8 mouse cellular contexts compared by ENCODE assay signal in genomic region chr8:105900941-105901616, GRCm38 (mm10). TPM values are rescaled to one million over a fixed set of nuclear protein-coding genes. Genes with fewer than 3 reads are reported as not detected.
DNase-seq lines count a peak whose midpoint lies in the region; ATAC-seq and TF ChIP-seq lines count a peak whose summit lies in the region.

No protein-coding gene starts in this region.

- ATAC-seq in kidney, embryonic 14.5 days (ENCODE audit: low FRiP score, low TSS enrichment) = no peak
- no peak for ATAC-seq in forebrain, embryonic 12.5 days (ENCODE audit: low FRiP score)
- peak; percentile 58 for ATAC-seq in liver, embryonic 14.5 days (ENCODE audit: insufficient read depth)
- no peak for ATAC-seq in stomach, postnatal 0 days (ENCODE audit: low FRiP score, low TSS enrichment)

- DNase-seq in kidney, adult 11 months = no peak
- DNase-seq in liver, embryonic 14.5 days (ENCODE audit: low read depth in 3 of 3, low spot score in 3 of 3) = peak; percentile 41 to 53 (median 42)
- DNase-seq in stomach, postnatal 0 days (ENCODE audit: low spot score) = no peak
- no peak for DNase-seq in frontal cortex, postnatal 36 days (ENCODE audit: low spot score in 2 of 2)
- DNase-seq in kidney, postnatal 25 days = no peak

- no peaks in the 10 kb centered on the region for H3K36me3 ChIP-seq in kidney, embryonic 14.5 days (ENCODE audit: control insufficient read depth, insufficient read depth, low read length)
- peaks cover 3% of the 10 kb centered on the region; the same call in 1 of the 2 replicates for H3K36me3 ChIP-seq in ES-Bruce4 (ENCODE audit: control insufficient read depth, insufficient read depth, low read length, poor library complexity, severe bottlenecking)
- no peaks in the 10 kb centered on the region for H3K36me3 ChIP-seq in forebrain, embryonic 12.5 days (replicated peaks)
- no peaks in the 10 kb centered on the region for H3K36me3 ChIP-seq in liver, embryonic 14.5 days (replicated peaks; ENCODE audit: control insufficient read depth, insufficient read depth, low read depth)
- H3K36me3 ChIP-seq in stomach, postnatal 0 days (ENCODE audit: control insufficient read depth, insufficient read depth, low read length) = no peaks in the 10 kb centered on the region; the same call in 1 of the 2 replicates

- no peak for TF ChIP-seq CTCF in ES-Bruce4 (IDR thresholded peaks at IDR 0.05; ENCODE audit: low read depth, low read length)
- no peak for TF ChIP-seq CTCF in liver, embryonic 14.5 days (IDR thresholded peaks at IDR 0.05; ENCODE audit: low read depth)
- no peak for TF ChIP-seq CTCF in stomach, postnatal 0 days (IDR thresholded peaks at IDR 0.05; ENCODE audit: low read depth)

- peak overlapping the region; percentile 95 for H3K4me3 ChIP-seq in kidney, embryonic 14.5 days (ENCODE audit: low read length)
- peak overlapping the region; percentile 82 for H3K4me3 ChIP-seq in ES-Bruce4 (ENCODE audit: low read depth, low read length)
- peak overlapping the region; percentile 92 for H3K4me3 ChIP-seq in forebrain, embryonic 12.5 days (replicated peaks)
- peak overlapping the region; percentile 80 to 99 for H3K4me3 ChIP-seq in liver, embryonic 14.5 days (ENCODE audit: insufficient read depth in 1 of 2, low read depth in 2 of 2, low read length in 2 of 2)
- peak overlapping the region; percentile 96 for H3K4me3 ChIP-seq in stomach, postnatal 0 days (ENCODE audit: low read depth, low read length)

- no peaks in the 10 kb centered on the region for H3K9me3 ChIP-seq in kidney, embryonic 14.5 days (ENCODE audit: control insufficient read depth, low read length)
- no peaks in the 10 kb centered on the region for H3K9me3 ChIP-seq in ES-Bruce4 (replicated peaks; ENCODE audit: control insufficient read depth, insufficient read depth, low read length, poor library complexity, severe bottlenecking)
- no peaks in the 10 kb centered on the region for H3K9me3 ChIP-seq in forebrain, embryonic 12.5 days
- H3K9me3 ChIP-seq in liver, embryonic 14.5 days (ENCODE audit: control insufficient read depth, low read length) = no peaks in the 10 kb centered on the region
- no peaks in the 10 kb centered on the region for H3K9me3 ChIP-seq in stomach, postnatal 0 days (ENCODE audit: control insufficient read depth, low read length)

- H3K27me3 ChIP-seq in kidney, embryonic 14.5 days (ENCODE audit: control insufficient read depth, insufficient read depth, low read length) = no peaks in the 10 kb centered on the region
- no peaks in the 10 kb centered on the region for H3K27me3 ChIP-seq in ES-Bruce4 (ENCODE audit: control insufficient read depth, insufficient read depth, low read length, poor library complexity, severe bottlenecking)
- no peaks in the 10 kb centered on the region for H3K27me3 ChIP-seq in forebrain, embryonic 12.5 days
- no peaks in the 10 kb centered on the region for H3K27me3 ChIP-seq in liver, embryonic 14.5 days (ENCODE audit: control insufficient read depth, insufficient read depth, low read length)
- no peaks in the 10 kb centered on the region for H3K27me3 ChIP-seq in stomach, postnatal 0 days (ENCODE audit: control insufficient read depth, insufficient read depth, low read length)

- 33% methylated on average over 16 of the region's 16 CpGs for WGBS in kidney, embryonic 14.5 days
- 39% methylated on average over 16 of the region's 16 CpGs for WGBS in forebrain, embryonic 12.5 days
- 10% methylated on average over 16 of the region's 16 CpGs for WGBS in liver, embryonic 14.5 days (ENCODE audit: insufficient replicate concordance)
- 21% methylated on average over 16 of the region's 16 CpGs for WGBS in stomach, postnatal 0 days

- no peak for TF ChIP-seq EP300 in ES-Bruce4 (IDR thresholded peaks at IDR 0.05; ENCODE audit: insufficient read depth, low read depth, low read length)
- peak; percentile 41 for TF ChIP-seq EP300 in liver, embryonic 14.5 days (IDR thresholded peaks at IDR 0.05; ENCODE audit: low read depth)
- no peak for TF ChIP-seq EP300 in stomach, postnatal 0 days (optimal IDR thresholded peaks at IDR 0.05)

- peak overlapping the region; percentile 98 for H3K9ac ChIP-seq in kidney, embryonic 14.5 days (ENCODE audit: low read depth, low read length)
- peak overlapping the region; percentile 92 for H3K9ac ChIP-seq in ES-Bruce4 (ENCODE audit: low read depth, poor library complexity, severe bottlenecking)
- peak overlapping the region; percentile 95 for H3K9ac ChIP-seq in forebrain, embryonic 12.5 days
- peak overlapping the region; percentile 100 for H3K9ac ChIP-seq in liver, embryonic 14.5 days (replicated peaks)
- peak overlapping the region; percentile 97 for H3K9ac ChIP-seq in stomach, postnatal 0 days (ENCODE audit: low read length)

- TF ChIP-seq POLR2A in ES-Bruce4 (IDR thresholded peaks at IDR 0.05; ENCODE audit: insufficient read depth, low read length) = no peak

- H3K4me2 ChIP-seq in kidney, embryonic 14.5 days (replicated peaks; ENCODE audit: low read depth, low read length) = peak overlapping the region; percentile 75
- peak overlapping the region; percentile 91 for H3K4me2 ChIP-seq in forebrain, embryonic 12.5 days
- H3K4me2 ChIP-seq in liver, embryonic 14.5 days (ENCODE audit: low read depth) = peak overlapping the region; percentile 85
- H3K4me2 ChIP-seq in stomach, postnatal 0 days (replicated peaks; ENCODE audit: low read depth) = peak overlapping the region; percentile 77

- peak overlapping the region; percentile 88; the same call in 1 of the 2 replicates for H3K27ac ChIP-seq in kidney, embryonic 14.5 days (ENCODE audit: low read depth, low read length)
- no peak overlapping the region for H3K27ac ChIP-seq in ES-Bruce4 (ENCODE audit: insufficient read depth, low read length)
- H3K27ac ChIP-seq in forebrain, embryonic 12.5 days = peak overlapping the region; percentile 86
- peak overlapping the region; percentile 94 for H3K27ac ChIP-seq in liver, embryonic 14.5 days
- H3K27ac ChIP-seq in stomach, postnatal 0 days (replicated peaks) = peak overlapping the region; percentile 93

- H3K4me1 ChIP-seq in kidney, embryonic 14.5 days (ENCODE audit: control insufficient read depth, insufficient read depth, low read length) = 0 out of 2 replicates have a peak, but pooled peaks cover 3% of the 10 kb centered on the region
- H3K4me1 ChIP-seq in ES-Bruce4 (ENCODE audit: control insufficient read depth, insufficient read depth, low read length) = no peaks in the 10 kb centered on the region
- peaks cover 10% of the 10 kb centered on the region for H3K4me1 ChIP-seq in forebrain, embryonic 12.5 days
- H3K4me1 ChIP-seq in liver, embryonic 14.5 days (replicated peaks; ENCODE audit: control insufficient read depth in 2 of 2, insufficient read depth in 2 of 2, low read length in 1 of 2) = peaks cover 8 to 12% of the 10 kb centered on the region in 2 experiments
- no peaks in the 10 kb centered on the region for H3K4me1 ChIP-seq in stomach, postnatal 0 days (replicated peaks; ENCODE audit: control insufficient read depth, insufficient read depth)

RNA-seq across cellular contexts. Expression of gene Pskh1, which starts 0.8 kb away (rescaled TPM):
- polyA plus RNA-seq in kidney, embryonic 14.5 days (2014; fragmentation: Nextera tagmentation; extraction: Ambion mirVana) = 20.5 and 34.5 TPM in 2 replicates
- 27.4 and 31.3 TPM in 2 replicates for polyA plus RNA-seq in ES-Bruce4 (2011; ENCODE audit: insufficient read depth, insufficient read length, low read depth, missing spikeins)
- 18.0 and 18.3 TPM in 2 replicates for polyA plus RNA-seq in forebrain, embryonic 12.5 days (2016; fragmentation: Nextera tagmentation; extraction: Ambion mirVana)
- 9.8 and 12.3 TPM in 2 replicates for polyA plus RNA-seq in liver, embryonic 14.5 days (2012; rRNA removed)
- polyA plus RNA-seq in liver, embryonic 14.5 days (2014; fragmentation: Nextera tagmentation; extraction: Ambion mirVana) = 6.2 and 8.0 TPM in 2 replicates
- polyA plus RNA-seq in stomach, postnatal 0 days (2015; fragmentation: Nextera tagmentation; extraction: Ambion mirVana) = 13.4 and 14.8 TPM in 2 replicates

RNA-seq across cellular contexts. Expression of gene Nrn1l, which starts 7.7 kb away (rescaled TPM):
- polyA plus RNA-seq in kidney, embryonic 14.5 days (2014; fragmentation: Nextera tagmentation; extraction: Ambion mirVana) = 1.0 and 1.1 TPM in 2 replicates
- polyA plus RNA-seq in ES-Bruce4 (2011; ENCODE audit: insufficient read depth, insufficient read length, low read depth, missing spikeins) = 1.1 and 2.7 TPM in 2 replicates
- polyA plus RNA-seq in forebrain, embryonic 12.5 days (2016; fragmentation: Nextera tagmentation; extraction: Ambion mirVana) = 0.70 TPM in 1 of 2 replicates, not detected in the other
- polyA plus RNA-seq in liver, embryonic 14.5 days (2012; rRNA removed) = 0.22 and 0.42 TPM in 2 replicates
- not detected in 2 replicates for polyA plus RNA-seq in liver, embryonic 14.5 days (2014; fragmentation: Nextera tagmentation; extraction: Ambion mirVana)
- polyA plus RNA-seq in stomach, postnatal 0 days (2015; fragmentation: Nextera tagmentation; extraction: Ambion mirVana) = 0.40 TPM in 1 of 2 replicates, not detected in the other

RNA-seq across cellular contexts. Expression of gene Edc4, which starts 20.4 kb away (rescaled TPM):
- 34.9 and 49.7 TPM in 2 replicates for polyA plus RNA-seq in kidney, embryonic 14.5 days (2014; fragmentation: Nextera tagmentation; extraction: Ambion mirVana)
- 45.2 and 51.6 TPM in 2 replicates for polyA plus RNA-seq in ES-Bruce4 (2011; ENCODE audit: insufficient read depth, insufficient read length, low read depth, missing spikeins)
- polyA plus RNA-seq in forebrain, embryonic 12.5 days (2016; fragmentation: Nextera tagmentation; extraction: Ambion mirVana) = 67.4 and 72.2 TPM in 2 replicates
- 17.5 and 21.6 TPM in 2 replicates for polyA plus RNA-seq in liver, embryonic 14.5 days (2012; rRNA removed)
- 9.9 and 10.7 TPM in 2 replicates for polyA plus RNA-seq in liver, embryonic 14.5 days (2014; fragmentation: Nextera tagmentation; extraction: Ambion mirVana)
- polyA plus RNA-seq in stomach, postnatal 0 days (2015; fragmentation: Nextera tagmentation; extraction: Ambion mirVana) = 13.7 and 14.8 TPM in 2 replicates

RNA-seq across cellular contexts. Expression of gene Ctrl, which starts 32.6 kb away (rescaled TPM):
- 1.5 and 2.0 TPM in 2 replicates for polyA plus RNA-seq in kidney, embryonic 14.5 days (2014; fragmentation: Nextera tagmentation; extraction: Ambion mirVana)
- polyA plus RNA-seq in ES-Bruce4 (2011; ENCODE audit: insufficient read depth, insufficient read length, low read depth, missing spikeins) = 0.78 and 1.7 TPM in 2 replicates
- 2.4 and 3.0 TPM in 2 replicates for polyA plus RNA-seq in forebrain, embryonic 12.5 days (2016; fragmentation: Nextera tagmentation; extraction: Ambion mirVana)
- 1.0 and 1.1 TPM in 2 replicates for polyA plus RNA-seq in liver, embryonic 14.5 days (2012; rRNA removed)
- 0.27 and 0.39 TPM in 2 replicates for polyA plus RNA-seq in liver, embryonic 14.5 days (2014; fragmentation: Nextera tagmentation; extraction: Ambion mirVana)
- 0.22 and 0.85 TPM in 2 replicates for polyA plus RNA-seq in stomach, postnatal 0 days (2015; fragmentation: Nextera tagmentation; extraction: Ambion mirVana)

RNA-seq across cellular contexts. Expression of gene Psmb10, which starts 37.2 kb away (rescaled TPM):
- polyA plus RNA-seq in kidney, embryonic 14.5 days (2014; fragmentation: Nextera tagmentation; extraction: Ambion mirVana) = 38.7 and 47.6 TPM in 2 replicates
- polyA plus RNA-seq in ES-Bruce4 (2011; ENCODE audit: insufficient read depth, insufficient read length, low read depth, missing spikeins) = 46.1 and 53.1 TPM in 2 replicates
- 18.9 and 22.8 TPM in 2 replicates for polyA plus RNA-seq in forebrain, embryonic 12.5 days (2016; fragmentation: Nextera tagmentation; extraction: Ambion mirVana)
- 49.8 and 51.8 TPM in 2 replicates for polyA plus RNA-seq in liver, embryonic 14.5 days (2012; rRNA removed)
- polyA plus RNA-seq in liver, embryonic 14.5 days (2014; fragmentation: Nextera tagmentation; extraction: Ambion mirVana) = 61.5 and 68.5 TPM in 2 replicates
- 65.9 and 68.0 TPM in 2 replicates for polyA plus RNA-seq in stomach, postnatal 0 days (2015; fragmentation: Nextera tagmentation; extraction: Ambion mirVana)

Comparison
In these comparisons a context has a peak if more than half of its experiments do, and no peak if none do; other contexts are left out.
1. DNase-seq: peak in liver, embryonic 14.5 days (3 of 3); none in kidney, adult 11 months (single experiment), stomach, postnatal 0 days (single experiment), frontal cortex, postnatal 36 days (0 of 2) and kidney, postnatal 25 days (0 of 2).
2. Peak in every context shown above with its lines, with median percentiles within 50 percentile points of each other: H3K4me2 ChIP-seq, H3K4me3 ChIP-seq and H3K9ac ChIP-seq.